ENCODE assay signal across 25 mouse cellular contexts in the genomic region with DNA sequence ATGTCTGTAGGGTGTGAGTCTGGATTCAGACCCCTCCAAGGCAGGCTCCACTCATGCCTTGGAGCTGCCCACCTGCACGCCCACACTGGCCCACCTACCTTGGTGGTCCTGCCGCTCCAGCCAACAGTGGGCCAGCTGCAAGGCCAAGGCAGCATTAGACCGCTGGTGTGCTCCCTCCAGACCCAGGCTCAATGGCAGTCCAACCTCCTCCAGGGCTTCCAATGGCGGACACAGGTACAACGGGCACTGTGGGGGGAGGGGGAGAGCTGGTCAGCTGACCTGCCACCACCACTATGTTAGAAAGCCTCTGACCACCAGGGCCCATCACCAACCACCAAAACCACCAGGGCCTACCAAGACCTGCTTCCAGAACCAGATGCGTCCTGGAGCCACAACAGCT. TPM values are rescaled to one million over a fixed set of nuclear protein-coding genes. Genes with fewer than 3 reads are reported as not detected.
DNase-seq lines count a peak whose midpoint lies in the region; ATAC-seq and TF ChIP-seq lines count a peak whose summit lies in the region.
"Had no signal": no experiment of that assay in that cellular context is flagged by ENCODE, and none has a peak within 500 bp of the region (broad histone marks: within the 10 kb centered on the region; RNA-seq: fewer than 3 reads in every experiment).

No protein-coding gene starts in this region.

- peaks cover 20% of the 10 kb centered on the region for H3K4me1 ChIP-seq in intestine, embryonic 16.5 days (ENCODE audit: control insufficient read depth, insufficient read depth, low read length)
- peaks cover 23% of the 10 kb centered on the region for H3K4me1 ChIP-seq in intestine, embryonic 15.5 days (replicated peaks)
- peaks cover 92% of the 10 kb centered on the region for H3K4me1 ChIP-seq in E14TG2a.4 (replicated peaks; ENCODE audit: low read depth, low read length)
- H3K4me1 ChIP-seq in intestine, postnatal 0 days (replicated peaks; ENCODE audit: control insufficient read depth, insufficient read depth, low read length): no peaks in the 10 kb centered on the region
- H3K4me1 ChIP-seq: forebrain, embryonic 13.5 days had no signal

- H3K27ac ChIP-seq in intestine, embryonic 16.5 days (ENCODE audit: low read length): peak overlapping the region; percentile 52; the same call in 1 of the 2 replicates
- H3K27ac ChIP-seq in intestine, embryonic 15.5 days: no peak overlapping the region
- peak overlapping the region; percentile 28; the same call in 1 of the 2 replicates for H3K27ac ChIP-seq in intestine, postnatal 0 days (ENCODE audit: low read depth, low read length)
- H3K27ac ChIP-seq: forebrain, embryonic 10.5 days; forebrain, embryonic 13.5 days; heart, adult 2 months; heart, embryonic 15.5 days; hindbrain, embryonic 14.5 days; hindbrain, postnatal 0 days had no signal

- TF ChIP-seq CTCF in E14TG2a.4 (conservative IDR thresholded peaks at IDR 0.05; ENCODE audit: low read length): no peak
- no peak for TF ChIP-seq CTCF in intestine, postnatal 0 days (IDR thresholded peaks at IDR 0.05; ENCODE audit: low read depth)

- H3K4me2 ChIP-seq in intestine, embryonic 16.5 days (ENCODE audit: low read depth, low read length): no peak overlapping the region
- no peak overlapping the region for H3K4me2 ChIP-seq in intestine, embryonic 15.5 days (replicated peaks)
- no peak overlapping the region for H3K4me2 ChIP-seq in intestine, postnatal 0 days (replicated peaks; ENCODE audit: low read depth)
- H3K4me2 ChIP-seq: forebrain, embryonic 13.5 days; heart, embryonic 11.5 days; heart, embryonic 15.5 days; hindbrain, embryonic 14.5 days had no signal

- H3K9ac ChIP-seq in intestine, embryonic 16.5 days (ENCODE audit: low read depth, low read length): 0 out of 2 replicates have a peak overlapping the region, but pooled peaks have one; percentile 24
- no peak overlapping the region for H3K9ac ChIP-seq in intestine, embryonic 15.5 days
- no peak overlapping the region for H3K9ac ChIP-seq in intestine, postnatal 0 days (ENCODE audit: low read depth, low read length)
- H3K9ac ChIP-seq: forebrain, embryonic 13.5 days; forebrain, postnatal 0 days; heart, embryonic 15.5 days; hindbrain, embryonic 14.5 days had no signal

- H3K9me3 ChIP-seq in intestine, embryonic 16.5 days (ENCODE audit: control insufficient read depth, low read length): no peaks in the 10 kb centered on the region
- H3K9me3 ChIP-seq in intestine, embryonic 15.5 days: no peaks in the 10 kb centered on the region
- no peaks in the 10 kb centered on the region for H3K9me3 ChIP-seq in E14TG2a.4 (ENCODE audit: low read length)
- no peaks in the 10 kb centered on the region for H3K9me3 ChIP-seq in intestine, postnatal 0 days (ENCODE audit: control insufficient read depth)
- H3K9me3 ChIP-seq: forebrain, embryonic 10.5 days; forebrain, embryonic 13.5 days; heart, embryonic 15.5 days had no signal

- no peaks in the 10 kb centered on the region for H3K27me3 ChIP-seq in intestine, embryonic 16.5 days (replicated peaks; ENCODE audit: control insufficient read depth, insufficient read depth, low read length)
- H3K27me3 ChIP-seq in intestine, embryonic 15.5 days (replicated peaks): no peaks in the 10 kb centered on the region
- H3K27me3 ChIP-seq in E14TG2a.4 (ENCODE audit: insufficient read depth, low read length): no peaks in the 10 kb centered on the region
- H3K27me3 ChIP-seq in intestine, postnatal 0 days (replicated peaks; ENCODE audit: control insufficient read depth, insufficient read depth, low read length): no peaks in the 10 kb centered on the region
- H3K27me3 ChIP-seq: forebrain, embryonic 13.5 days; heart, embryonic 15.5 days had no signal

- no peak for ATAC-seq in intestine, embryonic 16.5 days
- ATAC-seq in intestine, embryonic 15.5 days: no peak
- ATAC-seq in intestine, postnatal 0 days: no peak
- ATAC-seq: activated CD4-positive, CD25-positive, alpha-beta regulatory T cell, adult 4 months; forebrain, embryonic 13.5 days; forebrain, postnatal 0 days; hindbrain, postnatal 0 days; inflammation-experienced regulatory T-cells, adult 6 months had no signal

- H3K4me3 ChIP-seq in intestine, embryonic 16.5 days (ENCODE audit: low read length): no peak overlapping the region
- no peak overlapping the region for H3K4me3 ChIP-seq in intestine, embryonic 15.5 days (replicated peaks)
- peak overlapping the region; percentile 30; the same call in 1 of the 2 replicates for H3K4me3 ChIP-seq in E14TG2a.4 (replicated peaks; ENCODE audit: low read length)
- no peak overlapping the region for H3K4me3 ChIP-seq in intestine, postnatal 0 days (ENCODE audit: low read depth, low read length)
- H3K4me3 ChIP-seq: forebrain, embryonic 10.5 days; forebrain, embryonic 13.5 days; heart, adult 2 months; heart, embryonic 15.5 days had no signal

- H3K36me3 ChIP-seq in intestine, embryonic 16.5 days (ENCODE audit: control insufficient read depth, insufficient read depth, low read length): peaks cover 21% of the 10 kb centered on the region
- peaks cover 44% of the 10 kb centered on the region for H3K36me3 ChIP-seq in intestine, embryonic 15.5 days
- peaks cover 91% of the 10 kb centered on the region for H3K36me3 ChIP-seq in E14TG2a.4 (ENCODE audit: insufficient read depth, low read length)
- H3K36me3 ChIP-seq in intestine, postnatal 0 days (ENCODE audit: control insufficient read depth, insufficient read depth): peaks cover 62% of the 10 kb centered on the region

- peak; percentile 23 for DNase-seq in 416B (ENCODE audit: low read depth)
- DNase-seq in T-cell, adult 2 months (ENCODE audit: low spot score): no peak
- DNase-seq: adrenal gland, postnatal 25 days; cerebellum, adult 18-20 months; cerebellum, adult 9-10 months; cerebellum, postnatal 14 days; forebrain, postnatal 0 days; gastrocnemius, postnatal 25 days; heart, adult 2 months; heart, postnatal 10 days; heart, postnatal 4 days; kidney, adult 18-20 months had no signal

- WGBS in intestine, embryonic 16.5 days: 86% methylated on average over 6 of the region's 6 CpGs
- WGBS in intestine, embryonic 15.5 days: 90% methylated on average over 6 of the region's 6 CpGs
- WGBS in intestine, postnatal 0 days: 86% methylated on average over 6 of the region's 6 CpGs

RNA-seq across cellular contexts. Expression of gene Fpgs, which starts 17.3 kb away (rescaled TPM):
- 29.8 and 32.0 TPM in 2 replicates for polyA plus RNA-seq in intestine, embryonic 16.5 days (2015; fragmentation: Nextera tagmentation; extraction: Ambion mirVana)
- 30.1 and 35.5 TPM in 2 replicates for polyA plus RNA-seq in intestine, embryonic 15.5 days (2015; fragmentation: Nextera tagmentation; extraction: Ambion mirVana)
- 12.4 and 15.2 TPM in 2 replicates for polyA plus RNA-seq in intestine, postnatal 0 days (2015; fragmentation: Nextera tagmentation; extraction: Ambion mirVana)

RNA-seq across cellular contexts. Expression of gene Cdk9, which starts 26.2 kb away (rescaled TPM):
- 83.4 and 86.0 TPM in 2 replicates for polyA plus RNA-seq in intestine, embryonic 16.5 days (2015; fragmentation: Nextera tagmentation; extraction: Ambion mirVana)
- polyA plus RNA-seq in intestine, embryonic 15.5 days (2015; fragmentation: Nextera tagmentation; extraction: Ambion mirVana): 95.7 and 99.6 TPM in 2 replicates
- polyA plus RNA-seq in intestine, postnatal 0 days (2015; fragmentation: Nextera tagmentation; extraction: Ambion mirVana): 54.0 and 62.2 TPM in 2 replicates

RNA-seq across cellular contexts. Expression of gene Sh2d3c, which starts 34.2 kb away (rescaled TPM):
- 26.1 and 26.5 TPM in 2 replicates for polyA plus RNA-seq in intestine, embryonic 16.5 days (2015; fragmentation: Nextera tagmentation; extraction: Ambion mirVana)
- polyA plus RNA-seq in intestine, embryonic 15.5 days (2015; fragmentation: Nextera tagmentation; extraction: Ambion mirVana): 27.8 and 28.6 TPM in 2 replicates
- 11.2 and 11.7 TPM in 2 replicates for polyA plus RNA-seq in intestine, postnatal 0 days (2015; fragmentation: Nextera tagmentation; extraction: Ambion mirVana)

RNA-seq across cellular contexts. Expression of gene Eng, which starts 40.2 kb away (rescaled TPM):
- polyA plus RNA-seq in intestine, embryonic 16.5 days (2015; fragmentation: Nextera tagmentation; extraction: Ambion mirVana): 66.8 and 70.3 TPM in 2 replicates
- polyA plus RNA-seq in intestine, embryonic 15.5 days (2015; fragmentation: Nextera tagmentation; extraction: Ambion mirVana): 62.6 and 63.2 TPM in 2 replicates
- 32.2 and 34.1 TPM in 2 replicates for polyA plus RNA-seq in intestine, postnatal 0 days (2015; fragmentation: Nextera tagmentation; extraction: Ambion mirVana)
- polyA plus RNA-seq: activated CD4-positive, CD25-positive, alpha-beta regulatory T cell, adult 4 months; inflammation-experienced regulatory T-cells, adult 6 months had no signal

RNA-seq across cellular contexts. Expression of gene 6330409D20Rik, which starts 54.2 kb away (rescaled TPM):
- polyA plus RNA-seq in intestine, embryonic 16.5 days (2015; fragmentation: Nextera tagmentation; extraction: Ambion mirVana): 0.26 TPM in 1 of 2 replicates, not detected in the other
- polyA plus RNA-seq in intestine, embryonic 15.5 days (2015; fragmentation: Nextera tagmentation; extraction: Ambion mirVana): 0.13 and 0.34 TPM in 2 replicates
- polyA plus RNA-seq in intestine, postnatal 0 days (2015; fragmentation: Nextera tagmentation; extraction: Ambion mirVana): 0.18 TPM in 2 replicates
- polyA plus RNA-seq: gonadal fat pad, adult 2 months; heart, adult 2 months had no signal
